Mouse (Mus musculus) lung, adult 2 months (tissue): Measurements from ENCODE around the gene 2010005H15Rik. TPM values are rescaled to one million over a fixed set of nuclear protein-coding genes. Genes with fewer than 3 reads are reported as not detected.
"Not testable (repeated sequence)": the region's sequence is repeated elsewhere in the genome, so short reads cannot be mapped to it uniquely, and the experiment has no call there.

Experiments
- DNase-seq: peaks from one replicate; pipeline ENCODE4 v3.0.0; 2022
- H3K4me1 ChIP-seq: fragments of 200-500 bp; 2 replicates; pipeline ENCODE4 v1.6.1; 2011; ENCODE audit warnings: low read length; ENCODE audit not compliant: control insufficient read depth, insufficient read depth
- H3K4me3 ChIP-seq: fragments of 200-500 bp; replicated peaks from 2 replicates; pipeline ENCODE3; 2011; ENCODE audit warnings: low read depth, mild to moderate bottlenecking, control low read depth, low read length; ENCODE audit errors: extremely low read depth
- CTCF ChIP-seq: fragments of 200-500 bp; IDR thresholded peaks from 2 replicates; pipeline ENCODE4 v1.5.1; 2011; ENCODE audit warnings: mild to moderate bottlenecking, low read length, control low read depth; ENCODE audit not compliant: insufficient read depth
- POLR2A ChIP-seq: fragments of 200-500 bp; IDR thresholded peaks from 2 replicates; pipeline ENCODE4 v1.6.1; 2011; ENCODE audit warnings: low read depth, mild to moderate bottlenecking, control low read depth, low read length, borderline replicate concordance; ENCODE audit errors: extremely low read depth
- WGBS: fragments of 180-500 bp; shearing (Covaris S2); methylation state at CpG from one replicate; pipeline ENCODE4 v1.1.7; 2018; 5-methylcytosine and 5-hydroxymethylcytosine counted together
- polyA plus RNA-seq: library from polyadenylated mRNA; depleted of rRNA; stranded (reverse); fragments of >200 nt; gene quantifications from 2 replicates; pipeline ENCODE4 v1.2.3, GENCODE M21; 2012; rRNA removed

2010005H15Rik gene
- polyA plus RNA-seq, result 0.86 TPM in 1 of 2 replicates, not detected in the other

GRCm38 (mm10) chr16:36221168-36221567, at the start of gene 2010005H15Rik:
2010005H15Rik (plus strand) TSS chr16:36221468.
- 87% methylated on average over 7 of the region's 7 CpGs for WGBS
- DNase-seq, H3K4me3 ChIP-seq, H3K4me1 ChIP-seq: not testable (repeated sequence)

GRCm38 (mm10) chr16:36176108-36176507, 45.2 kb upstream of the 2010005H15Rik start:
- Histone ChIP-seq H3K4me1 (no peaks in the 10 kb centered on the region), H3K4me3 (no peak overlapping the region)
- no peak for TF ChIP-seq POLR2A
- TF ChIP-seq CTCF, result no peak
- DNase-seq, result no peak

- whole genome bisulfite sequencing, result 73% methylated on average over 2 of the region's 2 CpGs
- Histone ChIP-seq H3K4me3 (no peak overlapping the region), H3K4me1 (no peaks in the 10 kb centered on the region)
- TF ChIP-seq POLR2A (no peak), CTCF (no peak)
- DNase-seq, result no peak
These were observed 41.4 kb upstream of the 2010005H15Rik start for GRCm38 (mm10) chr16:36179910-36180309.

- DNase-seq, H3K4me3 ChIP-seq, H3K4me1 ChIP-seq: not testable (repeated sequence)
- 70% methylated on average over 4 of the region's 4 CpGs for WGBS
These were observed 37.4 kb upstream of the 2010005H15Rik start, which contains the start of gene Gm5483 for GRCm38 (mm10) chr16:36183912-36184311. Gm5483 (plus strand) TSS chr16:36184212.

GRCm38 (mm10) chr16:36199226-36199625, 22.0 kb upstream of the 2010005H15Rik start:
- TF ChIP-seq CTCF, result no peak
- no peak for TF ChIP-seq POLR2A
- no peaks in the 10 kb centered on the region for H3K4me1 ChIP-seq
- no peak for DNase-seq
- 53% methylated on average over 19 of the region's 19 CpGs for WGBS
- no peak overlapping the region for H3K4me3 ChIP-seq

GRCm38 (mm10) chr16:36203846-36204245, 17.4 kb upstream of the 2010005H15Rik start:
- no peak for TF ChIP-seq CTCF
- no peak for TF ChIP-seq POLR2A
- 56% methylated on average over 5 of the region's 5 CpGs for WGBS
- no peak overlapping the region for H3K4me3 ChIP-seq
- H3K4me1 ChIP-seq, result no peaks in the 10 kb centered on the region
- no peak for DNase-seq

GRCm38 (mm10) chr16:36205684-36206083, 15.6 kb upstream of the 2010005H15Rik start:
- H3K4me3 ChIP-seq, DNase-seq, H3K4me1 ChIP-seq: not testable (repeated sequence)
- 38% methylated on average over 2 of the region's 2 CpGs for WGBS

- no peaks in the 10 kb centered on the region for H3K4me1 ChIP-seq
- no peak within 1 kb of the TSS for H3K4me3 ChIP-seq
- TF ChIP-seq CTCF, result no peak
- no peak for TF ChIP-seq POLR2A
- DNase-seq, result no peak
- 72% methylated on average over 2 of the region's 2 CpGs for WGBS
These were observed 11.3 kb upstream of the 2010005H15Rik start, which contains the start of gene Gm5416 for GRCm38 (mm10) chr16:36209967-36210453. Gm5416 (plus strand) TSS chr16:36210403.

- not testable (repeated sequence) for H3K4me3 ChIP-seq, H3K4me1 ChIP-seq, DNase-seq
These were observed 39.3 kb downstream of the 2010005H15Rik start for GRCm38 (mm10) chr16:36260585-36260984.

GRCm38 (mm10) chr16:36276796-36277195, 55.5 kb downstream of the 2010005H15Rik start, which contains the start of gene Stfa1:
Stfa1 (plus strand) TSS chr16:36276951.
- not testable (repeated sequence) for DNase-seq, H3K4me3 ChIP-seq, H3K4me1 ChIP-seq
- 83% methylated on average over 4 of the region's 4 CpGs for WGBS

GRCm38 (mm10) chr16:36289140-36289539, 67.9 kb downstream of the 2010005H15Rik start:
- WGBS, result 68% methylated on average over 4 of the region's 4 CpGs

More at GRCm38 (mm10) chr16:36289140-36289539, 67.9 kb downstream of the 2010005H15Rik start:
- Histone ChIP-seq H3K4me3 (no peak overlapping the region), H3K4me1 (no peaks in the 10 kb centered on the region)
- DNase-seq, result no peak
- TF ChIP-seq CTCF (no peak), POLR2A (no peak)

Other genes with a start within 250 kb of the 2010005H15Rik start
- 4.2 and 7.4 TPM in 2 replicates for gene Kpna1, start 242.7 kb upstream of the 2010005H15Rik start, polyA plus RNA-seq
- gene Wdr5b, start 180.3 kb upstream of the 2010005H15Rik start, polyA plus RNA-seq, result 1.2 and 2.5 TPM in 2 replicates
- gene Fam162a, start 149.9 kb upstream of the 2010005H15Rik start, polyA plus RNA-seq, result 39.7 and 41.3 TPM in 2 replicates
- 3.6 and 6.8 TPM in 2 replicates for gene Ccdc58, start 149.8 kb upstream of the 2010005H15Rik start, polyA plus RNA-seq
- 1.5 TPM in 1 of 2 replicates, not detected in the other for gene Csta1, start 90.2 kb upstream of the 2010005H15Rik start, polyA plus RNA-seq
- 0.45 TPM in 1 of 2 replicates, not detected in the other for gene Stfa2l1, start 64.7 kb upstream of the 2010005H15Rik start, polyA plus RNA-seq
- not detected in 2 replicates for gene Gm5483, start 37.3 kb upstream of the 2010005H15Rik start, polyA plus RNA-seq
- gene Gm5416, start 11.1 kb upstream of the 2010005H15Rik start, polyA plus RNA-seq, result not detected in 2 replicates
- not detected in 2 replicates for gene Stfa1, start 55.5 kb downstream of the 2010005H15Rik start, polyA plus RNA-seq
- not detected in 2 replicates for gene BC117090, start 112.9 kb downstream of the 2010005H15Rik start, polyA plus RNA-seq
- not detected in 2 replicates for gene BC100530, start 146.3 kb downstream of the 2010005H15Rik start, polyA plus RNA-seq
- not detected in 2 replicates for gene Stfa2, start 187.0 kb downstream of the 2010005H15Rik start, polyA plus RNA-seq
- gene Stfa3, start 233.9 kb downstream of the 2010005H15Rik start, polyA plus RNA-seq, result not detected in 2 replicates